Mouse (Mus musculus): ENCODE measurements around the gene Intu. TPM values are rescaled to one million over a fixed set of nuclear protein-coding genes. Genes with fewer than 3 reads are reported as not detected.
A peak's percentile ranks its signal among the peaks of the same experiment; 100 is the strongest.

The Intu gene
- polyA plus RNA-seq (2015; fragmentation: Nextera tagmentation; extraction: Ambion mirVana): 3.1 and 3.4 TPM in 2 replicates

GRCm38 (mm10) chr3:40531286-40532141, at the start of gene Intu:
Intu (plus strand) TSS chr3:40531286.
- H3K27me3 ChIP-seq (ENCODE audit: control insufficient read depth, insufficient read depth, low read depth, low read length): peaks cover 15% of the 10 kb centered on the region
- peak; percentile 82 for ATAC-seq (ENCODE audit: low read depth)
- H3K9ac ChIP-seq (ENCODE audit: low read length): peak within 1 kb of the TSS; percentile 60
- H3K36me3 ChIP-seq (ENCODE audit: control insufficient read depth, insufficient read depth, low read length): no peaks in the 10 kb centered on the region
- H3K4me1 ChIP-seq (replicated peaks; ENCODE audit: control insufficient read depth, insufficient read depth, low read length): peaks cover 14% of the 10 kb centered on the region
- no peak within 1 kb of the TSS for H3K27ac ChIP-seq (ENCODE audit: low read length)
- peak within 1 kb of the TSS; percentile 60 for H3K4me3 ChIP-seq (ENCODE audit: low read length)
- H3K4me2 ChIP-seq (ENCODE audit: low read depth, low read length): peak within 1 kb of the TSS; percentile 99
- WGBS: under 1% methylated on average over 54 of the region's 54 CpGs
- H3K9me3 ChIP-seq (ENCODE audit: control insufficient read depth, low read length): no peaks in the 10 kb centered on the region

DNA sequence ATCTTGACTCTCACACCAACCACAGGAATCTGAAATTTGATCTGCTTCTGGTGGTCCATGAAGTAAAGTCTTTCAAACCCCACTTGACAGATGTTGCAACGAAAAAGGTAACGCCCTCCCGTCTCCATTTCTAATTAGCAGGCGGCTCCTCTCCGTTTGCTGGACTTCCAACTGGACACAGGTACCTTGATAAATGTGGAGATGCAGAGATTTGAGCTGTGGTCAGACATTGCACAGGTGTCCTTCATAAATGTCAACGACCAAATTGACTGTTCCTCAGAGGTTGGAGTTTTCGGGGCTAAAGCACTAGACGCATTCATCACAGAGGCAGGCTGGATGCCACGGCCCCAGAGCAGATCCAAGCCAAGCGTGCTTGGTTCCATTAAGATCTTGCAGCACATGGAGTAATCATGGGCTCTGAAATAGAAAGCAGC, 47.8 kb upstream of the Intu start:
- H3K27me3 ChIP-seq (ENCODE audit: control insufficient read depth, insufficient read depth, low read depth, low read length): no peaks in the 10 kb centered on the region
- H3K9me3 ChIP-seq (ENCODE audit: control insufficient read depth, low read length): no peaks in the 10 kb centered on the region
- peak overlapping the region; percentile 32 for H3K4me3 ChIP-seq (ENCODE audit: low read length)
- no peak overlapping the region for H3K9ac ChIP-seq (ENCODE audit: low read length)
- no peak overlapping the region for H3K27ac ChIP-seq (ENCODE audit: low read length)
- WGBS: 29% methylated on average over 10 of the region's 10 CpGs
- no peaks in the 10 kb centered on the region for H3K36me3 ChIP-seq (ENCODE audit: control insufficient read depth, insufficient read depth, low read length)
- no peaks in the 10 kb centered on the region for H3K4me1 ChIP-seq (replicated peaks; ENCODE audit: control insufficient read depth, insufficient read depth, low read length)
- no peak for ATAC-seq (ENCODE audit: low read depth)
- peak overlapping the region; percentile 45 for H3K4me2 ChIP-seq (ENCODE audit: low read depth, low read length)

DNA sequence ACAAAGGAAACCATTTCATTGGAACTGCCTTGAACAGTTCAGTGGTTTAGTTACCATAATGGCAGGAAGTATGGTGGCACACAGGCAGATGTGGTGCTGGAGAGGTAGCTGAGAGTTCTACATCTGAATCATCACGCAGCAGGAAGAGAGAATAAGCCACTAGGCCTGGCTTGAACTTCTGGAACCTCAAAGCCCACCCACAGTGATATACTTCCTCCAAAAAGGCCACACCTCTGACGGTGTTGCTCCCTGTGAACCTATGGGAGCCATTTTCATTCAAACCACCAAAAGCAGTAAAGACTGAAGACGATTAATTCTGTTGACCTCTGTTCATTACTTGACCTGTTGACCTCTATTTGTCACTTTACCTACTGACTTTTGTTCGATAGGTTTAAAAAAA, 43.7 kb upstream of the Intu start:
- no peak overlapping the region for H3K27ac ChIP-seq (ENCODE audit: low read length)
- no peak overlapping the region for H3K4me2 ChIP-seq (ENCODE audit: low read depth, low read length)
- H3K4me3 ChIP-seq (ENCODE audit: low read length): no peak overlapping the region
- no peaks in the 10 kb centered on the region for H3K36me3 ChIP-seq (ENCODE audit: control insufficient read depth, insufficient read depth, low read length)
- H3K4me1 ChIP-seq (replicated peaks; ENCODE audit: control insufficient read depth, insufficient read depth, low read length): no peaks in the 10 kb centered on the region
- ATAC-seq (ENCODE audit: low read depth): no peak
- no peaks in the 10 kb centered on the region for H3K27me3 ChIP-seq (ENCODE audit: control insufficient read depth, insufficient read depth, low read depth, low read length)
- H3K9ac ChIP-seq (ENCODE audit: low read length): no peak overlapping the region
- WGBS: 74% methylated on average over 4 of the region's 4 CpGs
- peaks cover 2% of the 10 kb centered on the region; the same call in 1 of the 2 replicates for H3K9me3 ChIP-seq (ENCODE audit: control insufficient read depth, low read length)

GRCm38 (mm10) chr3:40491742-40492141, 39.3 kb upstream of the Intu start:
- no peak overlapping the region for H3K4me3 ChIP-seq (ENCODE audit: low read length)
- no peak overlapping the region for H3K4me2 ChIP-seq (ENCODE audit: low read depth, low read length)
- 86% methylated on average over 3 of the region's 3 CpGs for WGBS
- no peak overlapping the region for H3K27ac ChIP-seq (ENCODE audit: low read length)
- H3K4me1 ChIP-seq (replicated peaks; ENCODE audit: control insufficient read depth, insufficient read depth, low read length): no peaks in the 10 kb centered on the region
- H3K36me3 ChIP-seq (ENCODE audit: control insufficient read depth, insufficient read depth, low read length): no peaks in the 10 kb centered on the region
- no peak overlapping the region for H3K9ac ChIP-seq (ENCODE audit: low read length)
- H3K27me3 ChIP-seq (ENCODE audit: control insufficient read depth, insufficient read depth, low read depth, low read length): no peaks in the 10 kb centered on the region
- peaks cover 2% of the 10 kb centered on the region; the same call in 1 of the 2 replicates for H3K9me3 ChIP-seq (ENCODE audit: control insufficient read depth, low read length)
- no peak for ATAC-seq (ENCODE audit: low read depth)

GRCm38 (mm10) chr3:40498898-40499297, 32.2 kb upstream of the Intu start:
- 88% methylated on average over 3 of the region's 3 CpGs for WGBS
- no peak overlapping the region for H3K27ac ChIP-seq (ENCODE audit: low read length)
- H3K27me3 ChIP-seq (ENCODE audit: control insufficient read depth, insufficient read depth, low read depth, low read length): no peaks in the 10 kb centered on the region
- no peak for ATAC-seq (ENCODE audit: low read depth)
- no peaks in the 10 kb centered on the region for H3K9me3 ChIP-seq (ENCODE audit: control insufficient read depth, low read length)
- H3K4me3 ChIP-seq (ENCODE audit: low read length): no peak overlapping the region
- no peak overlapping the region for H3K4me2 ChIP-seq (ENCODE audit: low read depth, low read length)
- no peaks in the 10 kb centered on the region for H3K4me1 ChIP-seq (replicated peaks; ENCODE audit: control insufficient read depth, insufficient read depth, low read length)
- no peak overlapping the region for H3K9ac ChIP-seq (ENCODE audit: low read length)
- no peaks in the 10 kb centered on the region for H3K36me3 ChIP-seq (ENCODE audit: control insufficient read depth, insufficient read depth, low read length)

GRCm38 (mm10) chr3:40500157-40500808, 30.8 kb upstream of the Intu start:
- Histone ChIP-seq H3K27ac (ENCODE audit: low read length) (no peak overlapping the region), H3K4me3 (ENCODE audit: low read length) (no peak overlapping the region), H3K4me1 (replicated peaks; ENCODE audit: control insufficient read depth, insufficient read depth, low read length) (no peaks in the 10 kb centered on the region), H3K27me3 (ENCODE audit: control insufficient read depth, insufficient read depth, low read depth, low read length) (no peaks in the 10 kb centered on the region), H3K4me2 (ENCODE audit: low read depth, low read length) (no peak overlapping the region), H3K9ac (ENCODE audit: low read length) (no peak overlapping the region), H3K9me3 (ENCODE audit: control insufficient read depth, low read length) (no peaks in the 10 kb centered on the region), H3K36me3 (ENCODE audit: control insufficient read depth, insufficient read depth, low read length) (no peaks in the 10 kb centered on the region)
- whole genome bisulfite sequencing: 81% methylated on average over 8 of the region's 8 CpGs
- no peak for ATAC-seq (ENCODE audit: low read depth)

GRCm38 (mm10) chr3:40504377-40504776, 26.7 kb upstream of the Intu start:
- Histone ChIP-seq H3K27ac (ENCODE audit: low read length) (no peak overlapping the region), H3K9me3 (ENCODE audit: control insufficient read depth, low read length) (no peaks in the 10 kb centered on the region), H3K4me2 (ENCODE audit: low read depth, low read length) (no peak overlapping the region), H3K36me3 (ENCODE audit: control insufficient read depth, insufficient read depth, low read length) (no peaks in the 10 kb centered on the region), H3K9ac (ENCODE audit: low read length) (no peak overlapping the region), H3K4me1 (replicated peaks; ENCODE audit: control insufficient read depth, insufficient read depth, low read length) (no peaks in the 10 kb centered on the region), H3K4me3 (ENCODE audit: low read length) (no peak overlapping the region), H3K27me3 (ENCODE audit: control insufficient read depth, insufficient read depth, low read depth, low read length) (no peaks in the 10 kb centered on the region)
- ATAC-seq (ENCODE audit: low read depth): no peak
- 66% methylated on average over 5 of the region's 5 CpGs for WGBS

GRCm38 (mm10) chr3:40505451-40506014, 25.6 kb upstream of the Intu start:
- no peaks in the 10 kb centered on the region for H3K9me3 ChIP-seq (ENCODE audit: control insufficient read depth, low read length)
- no peak overlapping the region for H3K9ac ChIP-seq (ENCODE audit: low read length)
- no peaks in the 10 kb centered on the region for H3K4me1 ChIP-seq (replicated peaks; ENCODE audit: control insufficient read depth, insufficient read depth, low read length)
- WGBS: 67% methylated on average over 14 of the region's 14 CpGs
- H3K4me3 ChIP-seq (ENCODE audit: low read length): no peak overlapping the region
- H3K36me3 ChIP-seq (ENCODE audit: control insufficient read depth, insufficient read depth, low read length): no peaks in the 10 kb centered on the region
- H3K27ac ChIP-seq (ENCODE audit: low read length): no peak overlapping the region
- H3K27me3 ChIP-seq (ENCODE audit: control insufficient read depth, insufficient read depth, low read depth, low read length): no peaks in the 10 kb centered on the region
- ATAC-seq (ENCODE audit: low read depth): peak; percentile 41; the same call in 1 of the 2 replicates
- no peak overlapping the region for H3K4me2 ChIP-seq (ENCODE audit: low read depth, low read length)

GRCm38 (mm10) chr3:40508927-40509576, 22.0 kb upstream of the Intu start:
- H3K27me3 ChIP-seq (ENCODE audit: control insufficient read depth, insufficient read depth, low read depth, low read length): no peaks in the 10 kb centered on the region
- no peak overlapping the region for H3K4me2 ChIP-seq (ENCODE audit: low read depth, low read length)
- H3K36me3 ChIP-seq (ENCODE audit: control insufficient read depth, insufficient read depth, low read length): no peaks in the 10 kb centered on the region
- H3K4me3 ChIP-seq (ENCODE audit: low read length): no peak overlapping the region
- H3K9ac ChIP-seq (ENCODE audit: low read length): no peak overlapping the region
- no peaks in the 10 kb centered on the region for H3K9me3 ChIP-seq (ENCODE audit: control insufficient read depth, low read length)
- 60% methylated on average over 6 of the region's 6 CpGs for WGBS
- no peak overlapping the region for H3K27ac ChIP-seq (ENCODE audit: low read length)
- no peak for ATAC-seq (ENCODE audit: low read depth)
- H3K4me1 ChIP-seq (replicated peaks; ENCODE audit: control insufficient read depth, insufficient read depth, low read length): no peaks in the 10 kb centered on the region
